Mouse (Mus musculus): ENCODE measurements around the gene Meis1. TPM values are rescaled to one million over a fixed set of nuclear protein-coding genes. Genes with fewer than 3 reads are reported as not detected.

Gene Meis1
- polyA plus RNA-seq, 1 experiment: 2.1 TPM

DNA sequence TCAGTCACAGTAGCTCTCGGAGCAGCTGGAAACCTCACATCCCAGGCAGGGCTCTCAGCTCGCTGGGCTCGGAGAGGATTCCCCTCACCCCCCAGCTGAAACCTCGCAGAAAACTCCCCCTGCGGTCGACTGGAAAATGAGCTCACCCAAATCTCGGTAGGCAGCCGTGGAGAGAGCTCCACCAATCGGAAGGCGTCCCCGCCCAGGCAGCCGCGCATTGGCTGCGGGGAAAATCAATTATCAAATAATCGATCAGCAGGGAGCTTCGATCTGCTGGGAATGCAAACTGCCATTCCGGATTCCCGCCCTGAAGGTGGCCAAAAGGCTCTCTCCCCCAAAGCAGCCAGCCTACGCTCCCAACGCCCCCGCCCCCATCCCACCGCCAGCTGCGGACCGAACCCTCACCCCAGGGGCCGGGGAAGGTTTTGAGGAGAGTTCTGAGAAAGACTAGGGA is 1.6 kb upstream of the Meis1 start:
- Histone ChIP-seq H3K27ac (ENCODE audit: insufficient read depth, low read length) (no peak overlapping the region), H3K36me3 (ENCODE audit: control insufficient read depth, insufficient read depth, low read length, poor library complexity, severe bottlenecking) (no peaks in the 10 kb centered on the region), H3K4me3 (ENCODE audit: low read depth, low read length) (peak overlapping the region; percentile 57), H3K27me3 (ENCODE audit: control insufficient read depth, insufficient read depth, low read length, poor library complexity, severe bottlenecking) (peaks cover 30% of the 10 kb centered on the region), H3K9me3 (replicated peaks; ENCODE audit: control insufficient read depth, insufficient read depth, low read length, poor library complexity, severe bottlenecking) (no peaks in the 10 kb centered on the region), H3K9ac (ENCODE audit: low read depth, poor library complexity, severe bottlenecking) (peak overlapping the region; percentile 70), H3K4me1 (ENCODE audit: control insufficient read depth, insufficient read depth, low read length) (no peaks in the 10 kb centered on the region)
- TF ChIP-seq CTCF (IDR thresholded peaks at IDR 0.05; ENCODE audit: low read depth, low read length): no peak
- TF ChIP-seq POLR2A (IDR thresholded peaks at IDR 0.05; ENCODE audit: insufficient read depth, low read length): no peak
- no peak for TF ChIP-seq EP300 (IDR thresholded peaks at IDR 0.05; ENCODE audit: insufficient read depth, low read depth, low read length)

DNA sequence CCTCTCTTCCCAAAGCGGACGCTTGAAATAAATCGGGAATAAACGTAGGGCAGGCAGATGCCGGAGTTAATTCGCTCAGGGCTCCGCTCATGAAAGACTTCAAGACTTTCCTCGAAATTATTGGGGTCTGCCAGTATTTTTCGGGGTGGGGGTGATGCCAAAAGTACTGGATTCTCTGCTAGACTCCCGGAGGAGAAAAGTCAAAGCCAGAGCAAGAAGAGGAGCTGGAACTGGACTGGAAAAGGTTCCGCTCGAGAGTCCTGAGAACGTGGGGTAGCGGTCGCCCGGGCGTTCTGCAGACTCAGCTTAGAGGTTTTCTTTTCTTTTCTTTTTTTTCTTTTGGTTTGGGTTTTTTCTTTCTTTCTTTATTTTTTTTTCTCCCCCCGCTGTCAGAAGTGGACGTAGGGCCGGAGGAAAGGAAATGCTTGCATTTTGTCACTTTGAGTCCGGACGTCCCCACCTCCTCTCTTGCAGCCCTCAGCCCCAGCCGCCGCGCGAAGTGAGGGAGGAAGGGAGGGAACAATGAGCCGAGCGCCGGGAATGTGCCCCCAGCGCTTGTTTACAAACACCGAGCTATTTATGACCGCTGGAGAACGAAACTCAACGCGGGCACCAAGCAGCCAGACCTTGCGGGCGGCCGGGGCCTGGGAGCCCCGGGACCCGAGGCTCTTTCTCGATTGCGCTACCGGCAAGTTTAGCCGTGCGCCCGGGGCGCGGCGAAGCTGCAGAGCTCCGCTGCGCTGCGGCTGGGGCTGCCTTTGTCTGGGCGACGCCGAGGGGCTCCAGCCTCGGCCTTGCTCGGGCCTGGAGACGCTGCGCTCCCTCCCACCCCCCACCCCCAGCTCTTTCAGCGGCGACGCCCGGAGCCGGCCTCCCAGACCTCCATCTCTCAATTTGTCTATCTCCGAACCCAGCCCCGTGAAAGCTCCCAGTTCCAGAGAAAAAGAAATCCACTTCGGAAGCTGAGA is 703 bp upstream of the Meis1 start:
- TF ChIP-seq EP300 (IDR thresholded peaks at IDR 0.05; ENCODE audit: insufficient read depth, low read depth, low read length): no peak
- no peak for TF ChIP-seq CTCF (IDR thresholded peaks at IDR 0.05; ENCODE audit: low read depth, low read length)
- no peak for TF ChIP-seq POLR2A (IDR thresholded peaks at IDR 0.05; ENCODE audit: insufficient read depth, low read length)
- Histone ChIP-seq H3K27me3 (ENCODE audit: control insufficient read depth, insufficient read depth, low read length, poor library complexity, severe bottlenecking) (peaks cover 36% of the 10 kb centered on the region), H3K27ac (ENCODE audit: insufficient read depth, low read length) (no peak overlapping the region), H3K9me3 (replicated peaks; ENCODE audit: control insufficient read depth, insufficient read depth, low read length, poor library complexity, severe bottlenecking) (no peaks in the 10 kb centered on the region), H3K4me3 (ENCODE audit: low read depth, low read length) (peak overlapping the region; percentile 79), H3K4me1 (ENCODE audit: control insufficient read depth, insufficient read depth, low read length) (no peaks in the 10 kb centered on the region), H3K36me3 (ENCODE audit: control insufficient read depth, insufficient read depth, low read length, poor library complexity, severe bottlenecking) (no peaks in the 10 kb centered on the region), H3K9ac (ENCODE audit: low read depth, poor library complexity, severe bottlenecking) (peak overlapping the region; percentile 70)

- H3K4me1 ChIP-seq (ENCODE audit: control insufficient read depth, insufficient read depth, low read length): no peaks in the 10 kb centered on the region
- no peak overlapping the region for H3K4me3 ChIP-seq (ENCODE audit: low read depth, low read length)
- H3K27ac ChIP-seq (ENCODE audit: insufficient read depth, low read length): no peak overlapping the region
- H3K27me3 ChIP-seq (ENCODE audit: control insufficient read depth, insufficient read depth, low read length, poor library complexity, severe bottlenecking): peaks cover 44% of the 10 kb centered on the region
- H3K9ac ChIP-seq (ENCODE audit: low read depth, poor library complexity, severe bottlenecking): 0 out of 2 replicates have a peak overlapping the region, but pooled peaks have one; percentile 0
- TF ChIP-seq CTCF (IDR thresholded peaks at IDR 0.05; ENCODE audit: low read depth, low read length) (no peak), POLR2A (IDR thresholded peaks at IDR 0.05; ENCODE audit: insufficient read depth, low read length) (no peak), EP300 (IDR thresholded peaks at IDR 0.05; ENCODE audit: insufficient read depth, low read depth, low read length) (no peak)
- no peaks in the 10 kb centered on the region for H3K9me3 ChIP-seq (replicated peaks; ENCODE audit: control insufficient read depth, insufficient read depth, low read length, poor library complexity, severe bottlenecking)
- no peaks in the 10 kb centered on the region for H3K36me3 ChIP-seq (ENCODE audit: control insufficient read depth, insufficient read depth, low read length, poor library complexity, severe bottlenecking)
Observed at GRCm38 (mm10) chr11:19017719-19018413, 919 bp downstream of the Meis1 start.

DNA sequence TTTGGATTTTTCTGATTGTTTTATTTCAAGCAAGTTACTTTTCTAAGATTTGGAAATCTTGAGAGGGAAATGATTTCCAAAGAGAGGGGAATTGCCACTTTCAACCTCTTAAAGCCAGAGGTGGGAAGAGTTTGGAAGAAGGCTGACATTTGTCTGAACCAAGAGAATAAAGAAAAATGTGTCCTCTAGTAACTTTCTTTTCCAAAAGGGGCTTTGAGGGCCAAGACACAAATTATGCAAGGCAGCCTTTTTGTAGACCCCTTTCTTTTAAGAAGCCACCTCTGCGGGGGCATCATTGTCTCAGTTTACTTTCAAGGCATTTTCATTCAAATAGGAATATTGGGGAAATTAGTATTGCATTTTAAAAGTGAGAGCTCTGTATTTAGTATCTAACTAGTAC is 1.5 kb downstream of the Meis1 start:
- TF ChIP-seq POLR2A (IDR thresholded peaks at IDR 0.05; ENCODE audit: insufficient read depth, low read length) (no peak), EP300 (IDR thresholded peaks at IDR 0.05; ENCODE audit: insufficient read depth, low read depth, low read length) (no peak), CTCF (IDR thresholded peaks at IDR 0.05; ENCODE audit: low read depth, low read length) (no peak)
- no peak overlapping the region for H3K27ac ChIP-seq (ENCODE audit: insufficient read depth, low read length)
- H3K4me1 ChIP-seq (ENCODE audit: control insufficient read depth, insufficient read depth, low read length): no peaks in the 10 kb centered on the region
- peaks cover 44% of the 10 kb centered on the region for H3K27me3 ChIP-seq (ENCODE audit: control insufficient read depth, insufficient read depth, low read length, poor library complexity, severe bottlenecking)
- no peaks in the 10 kb centered on the region for H3K9me3 ChIP-seq (replicated peaks; ENCODE audit: control insufficient read depth, insufficient read depth, low read length, poor library complexity, severe bottlenecking)
- no peak overlapping the region for H3K9ac ChIP-seq (ENCODE audit: low read depth, poor library complexity, severe bottlenecking)
- H3K4me3 ChIP-seq (ENCODE audit: low read depth, low read length): no peak overlapping the region
- no peaks in the 10 kb centered on the region for H3K36me3 ChIP-seq (ENCODE audit: control insufficient read depth, insufficient read depth, low read length, poor library complexity, severe bottlenecking)

DNA sequence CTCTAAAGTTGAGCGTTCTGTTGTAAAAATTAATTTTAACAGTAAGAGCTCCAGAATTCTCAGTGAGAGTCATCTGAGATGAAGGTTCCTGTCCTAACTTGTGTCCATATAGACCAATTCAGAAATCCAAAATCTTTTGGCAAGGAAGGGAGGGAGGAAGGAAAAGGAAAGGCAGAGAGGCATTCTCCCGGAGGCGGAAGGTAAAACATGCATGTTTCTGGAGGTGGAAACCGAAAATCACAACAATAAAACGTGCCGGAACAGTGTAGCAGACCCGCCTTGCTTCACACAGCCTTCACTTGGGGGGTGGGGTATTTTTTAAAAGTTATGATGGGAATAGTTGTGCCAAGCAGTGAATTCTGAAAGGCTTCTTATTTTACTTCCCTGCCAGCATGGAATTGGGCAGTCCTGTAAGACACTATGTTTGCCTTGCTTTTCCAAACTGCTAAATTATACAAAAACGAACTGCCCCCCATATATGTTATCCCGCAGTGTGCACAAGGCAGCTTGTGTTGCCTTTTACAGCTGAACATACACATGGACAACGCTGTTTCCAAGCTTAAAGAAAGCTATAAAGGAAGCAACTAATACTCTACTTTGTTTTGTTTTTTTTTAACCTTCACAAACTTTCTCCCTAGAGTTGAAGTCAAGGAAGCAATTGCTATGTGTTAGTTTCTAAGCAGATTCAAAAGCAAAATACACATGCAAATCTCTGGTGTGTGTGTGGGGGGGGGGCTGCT is 2.1 kb downstream of the Meis1 start:
- Histone ChIP-seq H3K36me3 (ENCODE audit: control insufficient read depth, insufficient read depth, low read length, poor library complexity, severe bottlenecking) (no peaks in the 10 kb centered on the region), H3K4me3 (ENCODE audit: low read depth, low read length) (no peak overlapping the region), H3K9ac (ENCODE audit: low read depth, poor library complexity, severe bottlenecking) (no peak overlapping the region), H3K4me1 (ENCODE audit: control insufficient read depth, insufficient read depth, low read length) (no peaks in the 10 kb centered on the region), H3K27ac (ENCODE audit: insufficient read depth, low read length) (no peak overlapping the region), H3K9me3 (replicated peaks; ENCODE audit: control insufficient read depth, insufficient read depth, low read length, poor library complexity, severe bottlenecking) (no peaks in the 10 kb centered on the region), H3K27me3 (ENCODE audit: control insufficient read depth, insufficient read depth, low read length, poor library complexity, severe bottlenecking) (peaks cover 44% of the 10 kb centered on the region)
- TF ChIP-seq POLR2A (IDR thresholded peaks at IDR 0.05; ENCODE audit: insufficient read depth, low read length): no peak
- no peak for TF ChIP-seq CTCF (IDR thresholded peaks at IDR 0.05; ENCODE audit: low read depth, low read length)
- no peak for TF ChIP-seq EP300 (IDR thresholded peaks at IDR 0.05; ENCODE audit: insufficient read depth, low read depth, low read length)
